Mouse (Mus musculus): ENCODE data around the gene Scube1. TPM values are rescaled to one million over a fixed set of nuclear protein-coding genes. Genes with fewer than 3 reads are reported as not detected.

Gene Scube1
- total and polyA plus RNA-seq, 3 experiments = not detected

GRCm38 (mm10) chr15:83571636-83572035, 153.2 kb downstream of the Scube1 start:
- H3K36me3 ChIP-seq (ENCODE audit: control insufficient read depth in 1 of 2, insufficient read depth in 2 of 2, low read length in 2 of 2) = no peaks in the 10 kb centered on the region; a peak in 2 of 4 replicates
- DNase-seq (ENCODE audit: low read depth, low spot score) = no peak
- TF ChIP-seq EP300 (IDR thresholded peaks at IDR 0.05; ENCODE audit: low read depth in 1 of 2, low read length in 2 of 2) (no peak), TAL1 (IDR thresholded peaks at IDR 0.05; ENCODE audit: low read length) (no peak), MXI1 (IDR thresholded peaks at IDR 0.05; ENCODE audit: low read depth, low read length) (no peak), TBP (IDR thresholded peaks at IDR 0.05; ENCODE audit: low read depth, low read length) (no peak), MYB (IDR thresholded peaks at IDR 0.05; ENCODE audit: low read depth, low read length) (no peak), POLR2AphosphoS2 (IDR thresholded peaks at IDR 0.05; ENCODE audit: low read length) (0 out of 2 replicates have a peak, but pooled peaks have one; percentile 28), ELF1 (IDR thresholded peaks at IDR 0.05; ENCODE audit: low read depth, low read length) (no peak)
- no peak overlapping the region for H3K4me3 ChIP-seq (ENCODE audit: control insufficient read depth in 1 of 2, insufficient read depth in 1 of 2, low read depth in 2 of 2, low read length in 2 of 2)
- peaks cover 0 to 7% of the 10 kb centered on the region in 2 experiments; a peak in 2 of 4 replicates for H3K4me1 ChIP-seq (ENCODE audit: control insufficient read depth in 1 of 2, insufficient read depth in 2 of 2, low read length in 2 of 2)
- no peaks in the 10 kb centered on the region for H3K27me3 ChIP-seq (ENCODE audit: control insufficient read depth in 1 of 2, insufficient read depth in 2 of 2, low read length in 2 of 2)
- H3K9ac ChIP-seq (ENCODE audit: control insufficient read depth, low read depth, low read length, poor library complexity, severe bottlenecking) = no peak overlapping the region
- H3K79me2 ChIP-seq (ENCODE audit: control insufficient read depth, insufficient read depth, low read length, poor library complexity) = no peaks in the 10 kb centered on the region
- no peaks in the 10 kb centered on the region for H3K9me3 ChIP-seq (replicated peaks; ENCODE audit: insufficient read depth, low read length)
- H3K27ac ChIP-seq (ENCODE audit: control insufficient read depth, low read depth, low read length) = no peak overlapping the region

GRCm38 (mm10) chr15:83570641-83571040, 154.2 kb downstream of the Scube1 start:
- TF ChIP-seq ELF1 (IDR thresholded peaks at IDR 0.05; ENCODE audit: low read depth, low read length) (no peak), SMC3 (IDR thresholded peaks at IDR 0.05; ENCODE audit: low read depth, low read length) (peak; percentile 41; the same call in 1 of the 2 replicates), HCFC1 (IDR thresholded peaks at IDR 0.05; ENCODE audit: low read depth, low read length) (no peak), RAD21 (IDR thresholded peaks at IDR 0.05; ENCODE audit: low read depth, low read length) (peak; percentile 14), CTCF (IDR thresholded peaks at IDR 0.05 in 2 of 3, conservative IDR thresholded peaks at IDR 0.05 in 1 of 3; ENCODE audit: control insufficient read depth in 1 of 3, insufficient read depth in 1 of 3, low read depth in 2 of 3, low read length in 3 of 3, poor library complexity in 1 of 3, severe bottlenecking in 1 of 3) (peak; percentile 29 to 60 (median 53); a peak in 5 of 6 replicates), POLR2A (IDR thresholded peaks at IDR 0.05; ENCODE audit: control insufficient read depth in 1 of 2, insufficient read depth in 1 of 2, low read depth in 1 of 2, low read length in 2 of 2, poor library complexity in 1 of 2) (no peak)
- peak; percentile 59 for DNase-seq (ENCODE audit: low read depth, low spot score)
- H3K4me1 ChIP-seq (ENCODE audit: control insufficient read depth in 1 of 2, insufficient read depth in 2 of 2, low read length in 2 of 2) = peaks cover 0 to 14% of the 10 kb centered on the region in 2 experiments; a peak in 3 of 4 replicates

GRCm38 (mm10) chr15:83569682-83570081, 155.1 kb downstream of the Scube1 start:
- H3K27me3 ChIP-seq (ENCODE audit: control insufficient read depth in 1 of 2, insufficient read depth in 2 of 2, low read length in 2 of 2) = no peaks in the 10 kb centered on the region
- DNase-seq (ENCODE audit: low read depth, low spot score) = peak; percentile 79
- peaks cover 3 to 22% of the 10 kb centered on the region in 2 experiments; a peak in 3 of 4 replicates for H3K4me1 ChIP-seq (ENCODE audit: control insufficient read depth in 1 of 2, insufficient read depth in 2 of 2, low read length in 2 of 2)
- H3K36me3 ChIP-seq (ENCODE audit: control insufficient read depth in 1 of 2, insufficient read depth in 2 of 2, low read length in 2 of 2) = peaks cover 0 to 8% of the 10 kb centered on the region in 2 experiments; a peak in 2 of 4 replicates
- no peaks in the 10 kb centered on the region for H3K79me2 ChIP-seq (ENCODE audit: control insufficient read depth, insufficient read depth, low read length, poor library complexity)
- no peak overlapping the region for H3K27ac ChIP-seq (ENCODE audit: control insufficient read depth, low read depth, low read length)
- no peaks in the 10 kb centered on the region for H3K9me3 ChIP-seq (replicated peaks; ENCODE audit: insufficient read depth, low read length)
- no peak overlapping the region for H3K9ac ChIP-seq (ENCODE audit: control insufficient read depth, low read depth, low read length, poor library complexity, severe bottlenecking)
- no peak overlapping the region for H3K4me3 ChIP-seq (ENCODE audit: control insufficient read depth in 1 of 2, insufficient read depth in 1 of 2, low read depth in 2 of 2, low read length in 2 of 2)
- TF ChIP-seq ELF1 (IDR thresholded peaks at IDR 0.05; ENCODE audit: low read depth, low read length) (peak; percentile 57; the same call in 1 of the 2 replicates), USF2 (IDR thresholded peaks at IDR 0.05; ENCODE audit: borderline replicate concordance in 1 of 2, insufficient read depth in 1 of 2, low read depth in 1 of 2, low read length in 2 of 2) (no peak)

More at GRCm38 (mm10) chr15:83570641-83571040, 154.2 kb downstream of the Scube1 start:
- no peaks in the 10 kb centered on the region for H3K9me3 ChIP-seq (replicated peaks; ENCODE audit: insufficient read depth, low read length)
- H3K79me2 ChIP-seq (ENCODE audit: control insufficient read depth, insufficient read depth, low read length, poor library complexity) = no peaks in the 10 kb centered on the region
- no peaks in the 10 kb centered on the region for H3K27me3 ChIP-seq (ENCODE audit: control insufficient read depth in 1 of 2, insufficient read depth in 2 of 2, low read length in 2 of 2)
- H3K27ac ChIP-seq (ENCODE audit: control insufficient read depth, low read depth, low read length) = no peak overlapping the region
- H3K36me3 ChIP-seq (ENCODE audit: control insufficient read depth in 1 of 2, insufficient read depth in 2 of 2, low read length in 2 of 2) = peaks cover 0 to 3% of the 10 kb centered on the region in 2 experiments; a peak in 1 of 4 replicates
- H3K9ac ChIP-seq (ENCODE audit: control insufficient read depth, low read depth, low read length, poor library complexity, severe bottlenecking) = no peak overlapping the region
- H3K4me3 ChIP-seq (ENCODE audit: control insufficient read depth in 1 of 2, insufficient read depth in 1 of 2, low read depth in 2 of 2, low read length in 2 of 2) = no peak overlapping the region
